Mouse (Mus musculus) natural killer cell, adult 2 months (primary cell): ENCODE results near the gene Mtrex.

Experiments used
- DNase-seq, 2 experiments: peaks; one replicate each; pipeline ENCODE4 v3.0.0; 2022; ENCODE audit warnings: low spot score in 2 of 2

Mtrex gene

DNA sequence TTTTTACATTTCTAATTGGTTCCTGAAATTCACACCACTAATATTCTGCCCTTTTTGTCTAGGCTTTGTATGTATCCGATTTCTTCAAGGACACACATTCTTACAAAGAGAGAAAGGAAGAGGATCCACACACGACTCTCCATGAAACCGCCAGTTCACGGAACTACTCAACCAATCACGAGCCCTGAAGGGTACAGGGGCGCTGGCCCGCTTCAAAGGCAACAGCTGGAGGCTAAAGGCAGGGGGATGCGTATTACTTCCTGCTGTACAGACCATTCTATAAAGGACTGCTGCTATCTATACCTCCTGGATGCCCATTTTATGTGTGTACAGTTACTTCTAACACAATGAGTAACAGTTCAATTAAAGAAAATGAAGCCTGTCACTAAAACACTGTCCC lies 59.8 kb downstream of the Mtrex start:
- no peak for DNase-seq

DNA sequence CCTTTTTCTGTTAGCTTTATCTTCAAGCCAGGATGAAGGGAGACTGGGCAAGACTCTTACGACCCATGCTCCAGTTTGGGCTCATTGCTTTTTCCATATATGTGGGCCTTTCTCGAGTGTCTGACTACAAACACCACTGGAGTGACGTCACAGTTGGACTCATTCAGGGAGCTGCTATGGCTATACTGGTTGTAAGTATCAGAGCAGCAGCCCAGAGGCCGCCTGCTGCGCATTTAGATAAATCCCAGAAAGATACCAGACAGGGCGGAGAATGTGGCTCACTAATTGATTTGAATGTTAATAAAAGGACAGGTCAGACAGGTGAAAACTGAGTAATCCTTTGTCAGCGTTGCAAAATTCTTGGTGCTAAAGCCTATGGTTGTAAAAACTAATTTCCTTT lies 60.4 kb downstream of the Mtrex start:
- DNase-seq = no peak

DNA sequence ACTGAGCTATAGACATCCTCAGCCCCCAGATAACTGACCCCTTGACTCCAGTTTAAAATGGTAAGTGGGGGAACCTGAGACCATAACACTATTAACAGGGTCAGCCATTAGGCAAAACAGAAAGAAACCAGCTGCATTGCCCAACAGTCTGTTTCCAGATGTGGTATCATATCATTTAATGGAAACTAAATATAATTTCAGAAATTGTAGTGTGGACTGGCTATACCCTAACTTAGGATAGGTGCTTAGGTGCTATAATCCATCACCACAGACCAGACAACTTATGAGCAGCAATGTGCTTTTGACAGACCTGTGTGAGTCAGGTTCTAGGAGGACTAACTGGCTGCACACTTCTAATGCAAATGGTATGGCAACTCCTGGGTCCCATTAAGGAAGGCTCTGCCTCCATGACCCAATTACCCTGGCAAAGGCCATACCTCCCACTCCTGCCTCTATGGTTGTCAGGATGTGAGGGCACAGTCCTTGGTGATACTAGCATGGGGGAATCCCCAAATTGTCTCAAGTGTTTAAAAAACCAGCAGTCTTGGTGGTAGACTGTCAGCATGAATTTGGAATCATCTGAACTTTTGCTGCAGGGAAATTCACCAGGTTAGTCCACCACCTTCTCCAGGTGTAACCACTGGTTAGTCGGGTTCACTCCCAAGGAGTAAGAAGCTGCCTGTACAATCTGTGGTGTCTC lies 64.1 kb downstream of the Mtrex start:
- DNase-seq = no peak

DNA sequence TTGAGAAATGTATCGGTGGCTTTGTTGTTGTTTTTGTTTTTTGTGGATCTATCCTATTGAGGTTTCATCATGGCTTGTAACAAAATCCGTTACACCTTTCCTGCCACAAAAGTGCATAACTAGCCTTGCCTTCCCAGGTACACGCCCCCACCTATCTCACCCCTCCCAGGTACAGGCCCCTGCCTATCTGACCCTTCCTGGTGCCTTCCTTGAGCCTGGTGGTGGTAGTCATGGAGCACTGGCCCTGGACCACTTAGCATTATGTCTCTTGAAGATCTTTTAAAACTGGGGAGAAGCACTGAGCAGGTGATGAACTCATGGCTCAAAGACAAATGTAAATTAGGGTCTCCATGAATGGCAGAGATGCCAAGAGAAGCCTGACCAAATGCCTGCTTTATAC lies 64.9 kb downstream of the Mtrex start:
- no peak for DNase-seq

DNA sequence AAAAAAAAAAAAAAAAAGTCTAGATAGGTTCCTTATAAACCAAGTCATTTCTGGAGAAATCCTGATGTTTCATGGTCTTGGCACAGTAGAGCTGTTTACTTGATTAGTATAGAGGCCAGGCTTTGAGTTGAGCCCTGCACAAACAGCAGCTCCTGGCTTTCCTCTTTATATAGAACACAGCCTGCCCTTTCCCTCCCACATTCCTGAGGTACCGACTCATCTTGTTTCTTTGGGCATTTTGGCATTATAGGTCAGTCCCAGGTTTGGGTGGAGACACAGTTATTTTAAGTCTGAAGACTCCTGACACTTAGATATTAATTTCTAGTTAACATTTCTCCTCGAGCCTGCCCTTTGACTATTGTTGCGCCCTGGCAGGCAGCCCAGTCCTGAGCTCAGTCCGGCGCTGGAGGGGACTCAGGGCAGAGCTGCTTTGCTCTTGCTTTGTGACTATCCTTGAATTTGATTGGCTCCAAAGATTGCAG lies 65.3 kb downstream of the Mtrex start:
- DNase-seq = no peak

DNA sequence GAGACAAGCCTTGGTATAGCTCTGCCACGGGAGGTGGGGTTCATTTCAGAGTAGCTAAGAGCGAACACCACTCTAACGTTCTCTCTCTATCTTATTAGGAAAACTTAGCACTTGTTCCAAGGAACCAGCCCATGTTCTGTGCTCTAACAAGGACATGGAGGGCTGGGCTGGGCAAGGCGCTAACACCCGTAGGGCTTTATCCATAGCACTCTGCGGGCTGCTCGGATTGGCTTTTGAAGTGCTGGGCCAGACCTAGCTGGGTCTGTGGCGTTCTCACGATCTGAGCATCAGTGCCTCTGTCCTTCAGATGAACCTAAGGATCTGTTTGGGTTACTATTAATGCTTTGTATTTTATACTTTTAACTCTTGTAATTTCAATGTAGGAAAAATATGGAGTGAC lies 66.3 kb downstream of the Mtrex start:
- no peak for DNase-seq

DNA sequence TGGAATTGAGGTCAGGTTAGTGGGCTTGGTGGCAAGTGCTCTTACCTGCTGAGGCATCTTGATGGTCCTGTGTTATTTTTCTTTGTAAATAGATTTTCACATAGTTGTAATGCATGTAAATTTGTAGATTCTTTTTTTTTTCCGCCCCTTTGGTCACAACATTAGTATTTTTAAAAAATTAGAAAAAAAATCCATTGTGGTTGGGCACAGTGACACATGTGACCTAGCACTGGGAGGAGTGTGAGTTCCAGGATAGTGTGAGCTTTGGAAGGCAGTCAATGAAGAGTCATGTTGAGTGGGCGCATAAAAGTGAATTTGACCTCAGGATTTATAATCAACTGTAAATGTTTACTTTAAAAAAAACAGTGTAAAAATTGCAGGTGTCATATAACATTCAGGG lies 66.8 kb downstream of the Mtrex start:
- no peak for DNase-seq

DNA sequence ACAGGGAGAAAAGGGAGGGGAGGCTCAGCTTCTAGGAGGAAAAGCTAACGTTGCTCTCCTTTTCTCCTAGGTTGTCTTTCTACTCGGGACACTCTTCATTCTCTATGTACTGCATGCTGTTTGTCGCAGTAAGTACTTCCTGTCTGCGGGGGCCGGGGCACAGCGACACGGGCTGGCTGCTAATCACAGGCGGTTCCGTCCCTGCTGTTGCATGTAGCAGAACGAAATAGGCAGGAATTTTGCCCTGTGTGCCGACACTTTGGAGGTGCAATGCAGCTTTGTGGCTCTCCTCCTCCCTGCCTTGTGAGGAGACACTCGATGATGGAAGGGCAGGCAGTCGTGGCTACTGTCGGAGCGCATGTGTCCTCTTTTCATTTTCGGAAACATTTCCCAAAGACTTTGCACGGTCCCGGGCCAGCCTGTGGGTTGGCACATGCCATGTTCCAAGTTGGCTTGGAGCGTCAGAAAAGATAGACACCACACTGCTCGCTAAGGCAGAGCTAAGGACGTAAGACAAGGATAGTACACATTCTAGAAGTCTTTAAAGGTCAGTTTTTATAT lies 67.5 kb downstream of the Mtrex start:
- no peak for DNase-seq

DNA sequence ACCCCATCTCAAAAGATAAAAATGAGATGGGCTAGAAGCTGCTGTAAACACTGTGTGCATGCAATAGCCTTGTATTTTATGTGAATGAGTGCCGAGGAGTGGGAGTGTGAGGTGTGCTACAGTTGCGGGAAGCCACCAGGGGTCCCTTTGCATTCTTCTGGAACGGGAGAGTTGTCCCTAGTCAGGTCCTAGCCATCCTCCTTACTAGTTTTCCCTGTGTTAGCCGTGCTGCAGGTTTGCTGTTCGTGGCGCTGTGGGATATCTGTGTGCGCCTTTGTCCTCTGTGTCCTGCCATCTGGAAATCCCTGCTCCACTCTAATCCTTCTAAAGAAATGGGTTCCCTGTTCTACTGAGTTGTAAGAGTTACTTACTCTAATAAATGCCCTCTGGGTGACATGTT lies 69.3 kb downstream of the Mtrex start:
- DNase-seq = no peak

DNA sequence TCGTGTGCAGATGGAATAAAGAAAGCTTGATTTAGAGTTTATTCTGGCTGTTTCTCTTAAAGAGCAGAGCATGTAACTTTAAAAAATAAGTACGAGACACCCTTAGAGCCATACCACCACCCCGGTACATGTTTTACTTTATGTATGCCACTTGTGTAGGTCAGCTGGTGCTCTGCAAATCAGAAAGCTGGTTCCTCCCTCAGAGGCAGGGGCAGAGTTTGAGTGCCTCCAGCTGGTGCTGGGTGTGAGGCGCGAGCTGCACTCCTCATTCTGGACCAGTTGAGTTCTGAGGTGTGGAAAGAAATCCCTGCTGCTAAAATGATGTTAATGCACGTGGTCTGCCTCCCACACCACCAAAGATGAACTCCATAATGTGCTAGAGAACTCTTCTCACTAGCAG lies 72.8 kb downstream of the Mtrex start:
- no peak for DNase-seq

DNA sequence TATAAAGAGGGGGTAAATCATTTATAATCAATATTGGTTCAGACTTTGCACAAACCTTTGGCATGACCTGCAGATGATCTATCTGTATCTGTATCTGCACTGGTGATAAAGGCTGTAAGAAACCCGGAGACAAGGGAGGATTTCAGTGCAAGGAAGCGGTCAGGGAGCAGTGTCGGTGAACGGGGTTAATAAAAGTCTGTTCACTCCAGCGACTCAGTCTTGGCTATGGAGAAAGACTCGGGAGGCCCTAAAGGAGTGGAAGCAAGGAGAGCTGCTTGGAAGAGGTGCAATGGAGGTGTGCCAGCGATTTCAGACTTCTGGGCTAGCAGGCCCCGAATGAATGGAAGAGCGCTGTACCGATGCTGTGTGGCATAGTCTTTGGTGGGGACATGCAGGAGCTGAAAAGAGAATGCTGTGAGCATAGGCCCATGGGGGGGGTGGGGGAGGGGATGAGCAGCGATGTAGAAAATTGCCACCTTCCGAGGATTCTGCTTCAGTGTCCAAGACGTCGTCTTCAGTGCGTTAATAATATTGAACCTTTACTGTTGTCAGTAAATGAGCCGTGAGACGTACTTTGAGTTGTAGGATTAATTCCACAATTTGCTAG lies 73.4 kb downstream of the Mtrex start:
- no peak for DNase-seq

DNA sequence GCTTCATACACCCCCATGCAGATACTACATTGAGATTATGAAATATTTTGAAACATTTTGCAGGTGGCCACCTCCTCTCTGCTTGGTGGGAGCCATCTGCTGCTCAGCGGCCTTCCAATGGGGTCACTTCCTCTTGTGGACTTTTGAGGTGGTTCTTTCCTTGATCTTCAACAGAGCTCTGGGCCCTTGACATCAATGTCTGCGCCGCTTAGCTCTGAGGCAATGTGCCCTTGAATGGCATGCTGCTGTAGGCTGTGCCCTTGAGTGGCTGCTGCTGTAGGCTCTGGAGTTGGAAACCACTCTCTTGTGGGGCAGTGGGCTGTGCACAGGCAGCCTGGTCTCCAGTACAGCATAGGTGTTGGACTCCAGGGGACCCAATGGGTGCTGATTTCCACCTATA lies 81.3 kb downstream of the Mtrex start:
- no peak for DNase-seq

DNA sequence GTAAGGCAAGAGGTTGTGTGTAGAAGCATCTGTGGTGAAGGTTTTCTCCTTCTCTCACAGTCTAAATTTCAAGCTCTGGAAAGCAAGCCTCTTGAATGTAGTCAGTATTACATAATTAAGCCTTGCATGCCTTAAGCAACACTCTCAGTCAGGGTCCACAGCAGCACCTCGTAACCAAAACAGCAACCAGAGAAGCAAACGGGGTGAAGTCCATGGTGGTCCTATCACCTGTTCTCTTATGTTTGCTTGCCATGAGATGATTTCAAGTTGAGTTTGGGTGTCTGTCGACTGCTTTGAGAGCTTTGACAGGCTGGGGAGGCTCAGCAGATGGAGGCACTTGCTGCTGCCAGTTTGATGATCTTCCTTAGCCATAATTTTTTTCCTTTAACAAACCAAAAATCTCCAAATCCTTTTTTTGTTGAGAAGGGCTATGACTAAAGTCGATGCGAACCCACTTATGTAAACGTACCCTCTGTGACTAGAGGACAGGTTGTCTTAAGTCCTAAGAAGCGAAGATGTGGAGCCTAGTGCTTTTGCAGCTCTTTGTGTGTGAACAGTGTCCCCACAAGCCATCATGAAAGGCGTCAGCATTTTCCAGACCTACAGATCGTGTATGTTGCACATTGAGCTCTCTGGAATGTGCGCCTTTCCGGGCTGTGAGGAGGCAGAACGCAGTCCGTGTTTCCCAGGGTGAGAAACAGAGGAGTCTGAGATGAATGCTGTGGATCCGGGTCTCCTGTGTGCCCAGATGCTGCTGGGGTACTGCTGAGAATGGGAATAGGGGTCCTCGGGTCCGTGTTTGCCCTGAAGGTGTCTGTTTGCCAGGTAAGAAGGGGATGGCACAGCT lies 86.7 kb downstream of the Mtrex start:
- no peak for DNase-seq

DNA sequence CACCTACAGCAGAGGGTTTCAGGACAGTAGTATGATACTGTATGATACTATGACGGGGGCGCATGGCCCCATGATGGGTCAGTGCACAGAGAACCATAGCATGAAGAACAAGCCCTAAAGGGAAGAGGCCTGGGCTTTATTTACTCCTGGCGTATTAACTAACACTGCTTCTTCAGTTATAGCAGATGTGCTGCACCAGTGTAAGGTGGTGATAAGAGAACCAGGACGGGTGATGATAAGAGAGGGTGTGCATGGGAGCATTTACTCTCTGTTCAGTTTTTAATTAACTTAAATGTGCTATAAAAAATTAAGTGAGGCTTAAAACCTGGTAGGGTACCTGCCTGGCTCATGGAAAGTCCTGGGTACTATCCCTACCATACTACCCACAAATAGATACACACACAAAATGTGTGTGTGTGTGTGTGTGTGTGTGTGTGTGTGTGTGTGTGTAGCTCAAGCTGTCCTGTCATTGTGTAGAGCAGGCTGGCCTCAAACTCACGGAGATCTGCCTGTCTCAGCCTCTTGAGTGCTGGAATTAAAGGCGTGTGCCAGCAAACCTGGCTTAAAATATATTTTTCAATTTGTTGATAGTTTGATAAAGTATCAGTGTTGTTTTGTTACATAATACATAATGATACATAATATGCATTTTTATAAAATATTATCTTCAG lies 88.5 kb downstream of the Mtrex start:
- DNase-seq = no peak

DNA sequence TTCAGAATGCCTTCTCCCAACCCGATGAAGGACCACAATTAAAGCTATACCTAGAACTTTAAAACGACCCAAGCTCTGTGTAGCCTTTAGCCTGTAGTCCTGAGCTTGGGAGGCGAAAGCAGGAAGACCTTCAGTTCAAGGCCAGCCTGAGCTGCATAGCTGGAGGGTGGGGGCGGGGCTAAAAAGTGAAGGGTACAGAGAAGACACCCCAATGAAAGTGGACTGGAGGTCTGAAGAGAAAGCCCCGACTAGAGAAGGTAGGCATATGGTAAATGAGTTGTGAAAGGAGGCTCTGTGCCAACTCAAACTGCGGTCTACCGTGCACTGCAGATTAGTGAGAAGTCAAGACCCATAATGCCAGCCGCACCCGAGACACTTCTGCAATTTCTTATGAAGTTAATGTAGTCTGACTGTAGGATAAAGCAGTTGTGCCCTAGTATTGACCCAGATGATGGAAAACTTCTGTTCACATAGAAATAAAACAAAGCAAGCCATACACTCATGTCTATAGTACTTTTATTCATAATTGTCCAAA lies 89.5 kb downstream of the Mtrex start:
- DNase-seq = no peak

DNA sequence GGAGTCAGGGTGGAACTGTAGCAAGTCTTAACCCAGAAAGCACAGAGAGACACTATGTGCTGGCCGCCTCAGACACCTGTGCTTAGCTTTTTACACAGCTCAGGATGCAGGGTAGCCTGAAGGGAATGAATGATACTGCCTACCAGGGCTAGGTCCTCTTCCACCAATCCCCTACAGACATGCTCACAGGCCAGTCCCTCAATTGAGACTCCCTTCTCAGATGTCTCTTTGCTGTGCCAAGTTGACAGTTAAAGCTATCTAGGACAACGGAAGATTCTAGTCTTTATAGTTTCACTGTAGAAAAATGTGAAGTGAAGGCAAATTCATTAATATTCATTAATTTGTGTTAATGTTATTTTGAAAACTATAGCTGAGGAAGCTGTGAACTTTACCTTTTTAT lies 90.2 kb downstream of the Mtrex start:
- no peak for DNase-seq

DNA sequence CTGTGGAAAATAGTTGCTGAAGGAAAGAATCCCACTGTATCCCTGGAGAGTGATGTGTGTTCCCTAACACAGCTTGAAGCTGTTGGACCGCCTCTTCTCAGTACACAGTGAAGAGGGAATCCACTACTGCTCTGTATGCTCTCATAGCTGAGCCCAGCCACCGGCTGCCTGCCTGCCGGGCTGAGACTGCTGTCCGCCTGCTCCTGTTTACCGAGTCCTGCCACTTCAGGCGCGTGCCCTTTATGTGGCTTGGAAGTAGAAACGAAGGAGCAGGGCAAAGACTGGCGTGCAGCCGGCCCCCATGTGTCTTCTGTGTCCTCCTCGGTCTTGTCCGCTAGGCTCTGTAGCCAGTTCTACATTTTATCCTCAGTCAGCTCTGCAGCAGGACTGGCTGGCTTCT lies 92.1 kb downstream of the Mtrex start:
- no peak for DNase-seq

DNA sequence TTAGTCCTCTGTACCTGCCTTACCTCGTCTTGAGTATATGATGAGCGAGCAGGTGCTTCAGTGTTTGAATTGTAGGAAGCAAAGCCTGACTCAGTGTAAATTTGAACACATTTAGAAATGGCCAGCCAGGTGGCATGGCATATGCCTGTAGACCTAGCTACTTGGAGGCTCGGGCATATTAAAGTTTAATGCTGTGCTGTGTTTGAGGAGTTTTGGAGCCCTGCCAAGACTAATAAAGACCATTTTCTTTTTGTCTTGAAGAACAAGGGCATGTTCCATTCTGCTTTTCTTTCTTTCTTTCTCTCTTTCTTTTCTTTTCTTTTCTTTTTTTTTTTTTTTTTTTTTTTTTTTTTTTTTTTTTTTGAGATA lies 93.3 kb downstream of the Mtrex start:
- no peak for DNase-seq

DNA sequence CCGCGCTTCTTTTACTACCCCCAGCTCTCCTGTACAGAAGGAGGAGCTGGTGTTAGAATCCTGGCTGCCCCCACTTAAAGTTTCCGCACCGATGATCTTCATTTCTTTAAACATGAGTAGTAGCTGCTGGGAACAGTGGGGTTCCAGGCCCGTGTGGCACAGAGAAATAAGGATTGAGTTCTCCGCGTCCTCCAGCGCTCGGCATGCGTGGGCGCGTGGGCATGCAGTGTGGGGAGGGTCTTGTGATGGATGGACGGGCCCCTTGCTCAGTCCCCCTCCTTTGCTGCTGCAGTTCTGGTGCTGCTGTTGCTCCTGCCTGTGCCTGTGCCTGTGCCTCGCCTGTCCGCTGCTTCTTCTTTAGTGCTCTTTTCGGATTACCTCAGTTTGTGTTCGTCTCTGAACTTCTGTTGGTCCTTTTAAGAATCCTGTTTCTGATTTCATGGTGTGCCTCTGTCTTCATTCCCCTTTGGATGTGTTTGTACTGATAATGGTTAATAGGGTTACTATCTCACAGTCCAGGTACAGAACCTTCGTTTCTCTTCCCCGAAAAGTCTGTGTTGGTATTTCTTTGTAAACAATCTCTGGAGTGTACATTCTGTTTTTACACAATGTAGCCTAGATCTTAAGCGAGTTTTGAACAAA lies 93.8 kb downstream of the Mtrex start:
- no peak for DNase-seq

DNA sequence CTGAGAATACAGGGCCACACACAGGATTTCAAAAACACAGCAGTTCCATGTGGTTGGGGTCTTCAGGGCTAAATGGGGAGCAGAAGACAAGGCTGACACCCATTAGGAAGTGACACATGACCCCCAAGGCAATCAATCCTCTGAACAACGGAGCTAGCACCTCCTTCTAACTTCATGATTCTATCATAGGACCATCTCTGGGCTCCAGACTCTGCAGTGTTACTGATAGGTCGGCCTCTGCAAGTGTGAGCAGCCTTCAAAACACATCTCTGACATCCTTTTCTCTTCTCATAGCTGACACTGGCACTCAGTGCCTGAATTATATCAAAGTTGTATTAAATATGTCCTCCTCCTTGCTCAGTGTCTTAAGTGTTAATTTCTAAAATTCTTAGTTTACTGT lies 94.6 kb downstream of the Mtrex start:
- DNase-seq = no peak

DNA sequence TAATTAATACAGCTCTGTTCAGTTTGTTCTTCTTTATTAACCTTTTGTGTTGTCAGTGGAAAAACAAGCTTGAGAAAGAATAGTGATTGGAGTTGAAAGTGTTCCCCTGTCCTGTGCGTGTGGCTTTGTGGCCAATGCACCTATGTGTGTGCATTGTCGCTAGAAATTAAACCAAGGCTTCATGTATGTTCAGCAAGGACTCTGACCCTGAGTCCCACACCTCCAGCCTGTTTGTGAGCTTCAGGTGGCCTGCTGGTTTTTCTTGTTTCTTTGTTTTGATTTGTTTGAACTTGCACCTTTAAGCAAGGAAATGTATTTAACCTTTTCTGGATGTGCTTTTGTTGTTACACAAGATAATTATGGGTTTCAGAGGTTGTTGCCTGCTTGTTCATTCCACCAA lies 97.6 kb downstream of the Mtrex start:
- DNase-seq = no peak
